Mouse (Mus musculus): ENCODE measurements around the gene Dusp15.

Dusp15 gene

DNA sequence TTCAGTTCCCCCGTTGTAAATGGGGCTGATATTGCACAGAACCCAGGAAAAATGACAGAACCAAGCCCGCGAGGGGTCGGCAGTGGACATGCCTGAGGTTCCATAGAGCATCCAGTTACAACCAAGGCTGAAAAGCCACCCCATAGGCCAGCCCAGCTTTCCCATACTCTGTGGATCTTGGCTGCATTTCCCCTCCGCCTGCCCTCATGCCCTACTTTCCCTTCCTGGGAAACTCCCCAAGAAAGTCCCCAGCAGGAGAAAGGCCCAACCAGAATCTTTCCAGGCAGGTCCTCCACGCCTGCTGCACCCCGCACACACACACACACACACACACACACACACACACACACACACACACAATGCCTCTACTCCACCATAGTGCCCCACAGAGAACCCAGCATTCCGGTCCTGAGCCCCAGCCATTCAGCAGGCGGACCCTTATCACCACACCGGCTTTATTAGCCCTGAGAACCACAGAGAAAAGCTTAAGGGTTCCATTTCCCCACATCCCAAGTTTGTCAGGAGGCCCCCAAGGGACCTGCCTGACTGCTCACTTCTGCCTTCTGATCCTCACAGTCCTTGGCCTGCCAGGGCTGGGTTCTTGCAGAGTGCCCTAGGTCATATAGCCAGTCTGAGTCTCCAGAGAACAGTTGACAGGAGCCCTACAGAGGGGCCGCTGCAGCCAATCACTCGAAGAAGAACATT lies 19.9 kb downstream of the Dusp15 start:
- no peak for DNase-seq (ENCODE audit: low read depth in 2 of 2, low spot score in 2 of 2)

DNA sequence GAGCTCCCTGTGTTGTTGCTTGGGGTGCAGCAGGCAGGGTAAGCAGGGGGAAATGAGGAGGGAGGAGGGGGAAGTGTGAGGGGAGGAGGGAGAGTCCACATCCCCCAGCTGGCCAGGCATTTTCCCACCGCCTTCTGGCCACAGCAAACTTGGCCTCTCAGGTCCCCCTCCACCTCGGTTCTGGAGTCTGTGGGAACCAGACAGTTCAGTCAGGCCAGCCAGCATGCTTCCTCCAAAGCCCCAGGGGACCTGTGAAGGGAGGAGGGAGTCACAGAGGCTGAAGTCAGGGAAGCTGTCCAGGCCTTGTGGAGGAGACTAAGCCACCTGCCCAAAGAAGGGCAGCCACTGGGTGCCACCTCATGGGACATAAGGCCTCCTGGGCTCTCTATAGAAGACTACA lies 21.2 kb downstream of the Dusp15 start:
- no peak for DNase-seq (ENCODE audit: low read depth in 2 of 2, low spot score in 2 of 2)

DNA sequence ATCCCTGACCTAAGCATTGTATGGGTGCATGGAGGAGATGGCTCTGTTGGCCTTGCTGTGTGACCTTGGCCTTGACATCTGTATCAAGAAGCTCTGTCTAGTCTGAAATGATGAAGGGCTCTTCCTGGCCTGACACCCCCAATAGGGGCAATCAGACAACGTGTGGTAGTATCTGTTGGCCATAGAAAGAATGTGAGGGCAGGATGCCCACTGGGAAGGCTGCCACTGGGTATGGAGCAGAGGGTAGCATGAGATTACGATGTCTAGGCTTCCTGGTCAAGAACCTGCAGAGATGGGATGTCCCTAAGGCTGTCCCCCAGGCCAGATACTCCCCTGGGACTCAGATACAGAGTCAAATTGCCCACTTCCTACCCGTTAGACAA lies 22.5 kb downstream of the Dusp15 start:
- no peak for DNase-seq (ENCODE audit: low read depth in 2 of 2, low spot score in 2 of 2)

DNA sequence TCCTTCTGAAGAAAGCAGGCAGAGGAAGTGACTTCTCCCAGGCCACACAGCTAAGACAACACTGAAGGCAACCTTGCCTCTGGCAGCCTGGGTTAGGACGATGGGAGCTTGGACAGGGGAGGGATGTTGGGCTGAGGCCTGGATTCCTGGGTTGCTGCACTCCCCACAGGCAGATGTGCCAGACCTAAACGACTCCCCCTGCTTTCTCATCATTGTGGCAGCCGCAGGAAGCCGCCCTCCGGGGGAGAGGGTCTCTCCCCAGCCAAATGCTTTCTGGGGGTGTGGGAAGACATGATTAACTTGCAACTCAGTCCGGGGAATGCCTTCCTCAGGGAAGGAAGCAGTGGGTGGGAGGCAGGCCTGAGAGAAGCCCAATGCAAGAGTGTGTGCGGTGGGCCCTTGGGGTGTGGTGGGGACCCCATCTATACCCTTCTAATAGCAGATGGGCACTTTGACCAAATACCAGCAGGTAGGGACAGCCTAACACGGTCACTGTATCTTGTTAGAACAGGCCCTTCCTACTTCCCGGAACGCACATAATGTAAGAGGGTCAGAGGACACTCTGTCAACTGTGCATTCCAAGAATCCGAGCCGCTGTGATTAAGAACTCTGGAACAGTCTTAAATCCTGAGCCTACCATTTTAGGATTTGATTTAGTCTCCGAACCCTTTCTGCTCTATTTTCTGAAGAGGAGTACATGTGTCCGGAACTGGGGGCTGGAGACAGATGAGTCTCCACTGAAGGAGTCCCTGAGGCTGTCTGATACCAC lies 23.1 kb downstream of the Dusp15 start:
- DNase-seq (ENCODE audit: low read depth in 2 of 2, low spot score in 2 of 2) = no peak

DNA sequence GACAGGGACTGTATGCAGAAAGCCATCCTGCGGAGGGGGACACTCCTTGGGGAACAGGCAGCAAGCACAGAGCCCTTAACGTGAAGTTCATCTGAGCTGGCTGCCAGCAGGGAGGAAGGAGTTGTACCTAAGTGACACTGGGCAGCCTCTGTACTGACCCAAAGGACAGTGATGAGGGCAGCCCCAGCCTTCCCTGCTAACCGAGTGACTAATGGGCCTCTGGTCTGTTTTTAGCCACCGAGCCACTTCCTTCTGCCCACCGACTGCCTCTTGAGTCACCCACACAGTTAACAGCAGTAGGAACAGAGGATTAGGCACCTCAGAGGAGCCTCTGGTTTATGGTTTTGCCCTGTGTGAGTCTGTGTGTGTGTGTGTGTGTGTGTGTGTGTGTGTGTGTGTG lies 24.1 kb downstream of the Dusp15 start:
- no peak for DNase-seq (ENCODE audit: low read depth in 2 of 2, low spot score in 2 of 2)

DNA sequence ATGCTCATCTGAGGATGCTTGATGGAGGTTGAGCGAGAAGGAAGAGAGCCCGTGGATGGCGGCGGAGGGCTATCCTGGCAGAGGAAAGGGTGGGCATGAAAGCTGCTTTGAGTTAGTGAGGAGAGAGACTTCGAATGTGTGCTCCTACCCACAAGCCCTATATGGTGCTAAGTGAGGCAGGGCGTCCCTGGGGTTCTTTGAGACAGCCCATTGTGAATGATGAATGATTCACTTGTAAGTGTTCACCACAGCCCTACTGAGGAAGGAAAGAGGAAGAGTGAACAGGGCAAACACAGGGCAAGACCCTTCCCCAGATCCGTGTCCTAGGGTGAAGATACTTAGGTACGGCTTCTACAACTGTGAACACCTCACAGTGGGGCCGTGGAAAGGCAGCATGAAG lies 24.6 kb downstream of the Dusp15 start:
- DNase-seq (ENCODE audit: low read depth in 2 of 2, low spot score in 2 of 2) = no peak

DNA sequence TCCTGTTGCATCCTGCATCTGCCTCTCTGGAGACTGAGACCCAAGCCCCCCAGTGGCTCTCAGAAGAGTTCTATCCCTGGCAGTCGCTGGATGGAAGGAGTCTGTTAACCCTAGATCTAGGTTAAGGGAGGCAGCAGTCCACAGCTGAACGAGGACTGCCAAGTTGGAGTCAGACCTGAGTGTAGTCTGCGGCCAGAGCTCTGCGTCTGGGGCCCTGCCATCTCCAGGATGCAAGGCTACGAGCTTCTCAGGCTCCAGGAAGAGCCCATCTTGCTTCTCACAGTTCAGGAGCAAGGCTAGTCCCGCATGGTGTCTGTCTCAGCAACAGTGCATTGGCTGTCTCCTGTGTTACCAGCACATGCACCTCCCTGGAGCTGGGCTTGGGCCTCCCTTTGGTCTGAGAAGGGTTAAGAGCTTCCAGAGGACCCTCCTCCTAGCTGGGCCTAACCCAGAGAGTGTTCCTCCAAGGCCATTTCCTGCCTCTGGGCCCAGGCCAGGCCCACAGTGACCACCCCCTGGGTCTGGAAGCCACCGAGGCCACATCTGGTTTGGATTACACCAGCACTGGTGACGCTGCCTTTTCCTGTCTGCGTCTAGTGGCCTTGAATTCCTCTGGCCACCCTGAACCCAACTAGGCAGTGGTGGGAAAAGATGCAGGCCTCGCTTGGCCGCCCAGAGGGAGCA lies 26.2 kb downstream of the Dusp15 start:
- no peak for DNase-seq (ENCODE audit: low read depth in 2 of 2, low spot score in 2 of 2)

DNA sequence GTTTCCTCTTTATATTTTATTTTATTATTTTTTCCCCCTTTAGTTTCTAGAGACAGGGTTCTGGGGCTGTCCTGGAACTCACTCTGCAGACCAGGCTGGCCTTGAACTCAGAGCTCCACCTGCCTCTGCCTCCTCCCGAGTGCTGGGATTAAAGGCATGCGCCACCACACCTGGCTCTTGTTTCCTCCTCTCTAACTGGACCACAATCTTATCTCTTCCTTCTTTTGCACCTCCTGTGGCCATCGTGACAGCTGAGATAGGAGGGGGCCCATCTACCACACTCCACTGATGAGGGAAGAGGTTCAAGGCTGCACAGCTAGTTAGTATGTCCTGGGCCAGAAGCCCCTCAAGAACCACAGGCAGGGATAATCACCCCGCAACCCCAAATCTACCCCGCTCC lies 27.0 kb downstream of the Dusp15 start:
- no peak for DNase-seq (ENCODE audit: low read depth in 2 of 2, low spot score in 2 of 2)

DNA sequence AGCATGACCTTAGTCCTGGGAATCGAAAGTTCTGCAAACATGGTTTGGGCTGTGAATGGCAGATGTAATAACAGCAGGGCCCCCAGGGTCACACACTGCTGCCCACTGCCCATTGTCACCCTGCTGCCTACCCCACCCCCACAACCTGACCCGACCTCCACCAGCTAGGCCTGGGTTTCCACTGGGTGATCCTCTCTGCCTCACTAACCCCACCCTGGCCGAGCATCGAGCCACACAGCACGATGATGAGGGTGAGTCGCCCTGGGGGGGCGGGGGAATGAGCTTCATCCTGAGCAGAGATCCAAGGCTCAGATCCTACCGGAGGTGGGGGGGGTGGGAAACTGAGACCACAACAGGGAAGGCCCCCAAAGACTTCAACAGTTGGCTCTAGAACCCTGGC lies 27.4 kb downstream of the Dusp15 start:
- no peak for DNase-seq (ENCODE audit: low read depth in 2 of 2, low spot score in 2 of 2)

DNA sequence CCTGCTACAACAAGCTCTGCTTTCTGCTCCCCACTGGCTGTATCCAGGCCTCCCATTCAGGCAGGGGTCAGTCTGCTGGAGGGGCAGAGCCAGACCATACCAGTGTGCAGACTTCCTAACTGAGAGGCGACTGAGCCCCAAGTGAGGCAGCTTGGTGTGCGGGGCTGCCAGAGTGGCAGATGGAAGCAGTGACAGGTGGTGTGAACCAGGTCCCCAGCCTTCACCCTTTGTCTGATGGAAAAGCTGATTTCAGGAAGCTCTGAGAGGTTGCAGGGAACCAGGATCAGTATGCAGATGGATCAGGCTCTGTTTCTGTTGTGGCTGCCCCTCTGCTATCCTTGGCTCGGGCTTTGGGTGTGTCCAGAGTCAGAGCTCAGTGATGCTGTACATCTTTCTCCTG lies 27.9 kb downstream of the Dusp15 start:
- DNase-seq (ENCODE audit: low read depth in 2 of 2, low spot score in 2 of 2) = no peak

DNA sequence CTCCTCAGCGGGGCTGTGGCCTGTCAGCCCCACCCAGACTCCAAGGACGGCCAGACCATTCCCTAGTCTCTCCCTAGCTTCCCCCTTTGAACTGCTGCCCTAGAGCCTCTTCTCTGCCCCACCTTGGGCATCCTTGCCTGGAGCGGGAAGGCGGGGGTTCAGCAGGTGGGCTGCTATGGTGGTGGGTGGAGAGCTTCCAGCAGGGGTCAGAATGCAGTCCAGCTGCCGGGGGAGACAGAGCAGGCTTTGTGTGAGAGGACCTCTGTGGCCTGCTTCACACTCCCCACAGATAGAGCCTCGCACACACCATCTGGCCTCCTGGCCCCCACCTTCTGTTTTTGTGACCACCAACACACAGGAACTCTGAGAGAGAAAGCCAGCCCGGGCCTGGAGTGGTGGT lies 29.1 kb downstream of the Dusp15 start:
- DNase-seq (ENCODE audit: low read depth in 2 of 2, low spot score in 2 of 2) = no peak

DNA sequence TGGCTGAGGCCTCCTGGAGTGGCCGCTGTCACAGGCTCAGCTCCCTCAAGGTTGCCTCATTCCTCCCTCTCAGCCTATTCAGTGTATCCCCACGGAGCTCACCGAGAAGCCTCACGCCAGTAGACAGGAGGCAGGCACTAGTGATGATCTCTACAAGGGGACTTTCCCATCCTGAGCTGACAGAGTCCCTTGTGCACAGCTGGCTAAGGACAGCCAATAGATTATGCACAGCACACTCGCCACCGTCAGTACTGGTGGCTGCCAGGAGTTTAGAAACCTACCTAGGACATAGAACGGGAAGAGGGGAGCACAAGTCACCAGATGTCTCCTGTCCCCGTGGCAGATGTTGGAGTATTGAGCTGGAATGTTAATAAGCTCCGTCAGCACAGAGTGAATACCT lies 33.8 kb downstream of the Dusp15 start:
- no peak for DNase-seq (ENCODE audit: low read depth in 2 of 2, low spot score in 2 of 2)

DNA sequence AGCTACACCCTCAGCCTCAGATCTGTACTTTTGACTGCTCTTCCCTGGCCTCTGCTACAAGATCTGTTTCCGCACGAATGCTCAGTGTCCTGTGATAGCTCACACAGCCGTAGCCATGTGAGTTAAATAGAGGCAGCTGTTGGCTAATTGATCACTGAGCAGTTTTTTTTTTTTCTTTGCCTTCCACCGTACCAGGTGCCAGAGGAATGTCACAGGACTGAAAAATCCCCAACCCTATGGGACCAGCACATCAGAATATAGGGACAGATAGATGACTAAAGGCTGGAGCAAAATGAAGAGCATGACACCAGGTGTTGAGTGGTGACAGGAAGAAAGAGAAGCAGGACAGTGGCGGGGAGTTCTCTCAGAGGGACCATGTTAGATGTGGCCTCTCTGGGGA lies 35.4 kb downstream of the Dusp15 start:
- no peak for DNase-seq (ENCODE audit: low read depth in 2 of 2, low spot score in 2 of 2)

DNA sequence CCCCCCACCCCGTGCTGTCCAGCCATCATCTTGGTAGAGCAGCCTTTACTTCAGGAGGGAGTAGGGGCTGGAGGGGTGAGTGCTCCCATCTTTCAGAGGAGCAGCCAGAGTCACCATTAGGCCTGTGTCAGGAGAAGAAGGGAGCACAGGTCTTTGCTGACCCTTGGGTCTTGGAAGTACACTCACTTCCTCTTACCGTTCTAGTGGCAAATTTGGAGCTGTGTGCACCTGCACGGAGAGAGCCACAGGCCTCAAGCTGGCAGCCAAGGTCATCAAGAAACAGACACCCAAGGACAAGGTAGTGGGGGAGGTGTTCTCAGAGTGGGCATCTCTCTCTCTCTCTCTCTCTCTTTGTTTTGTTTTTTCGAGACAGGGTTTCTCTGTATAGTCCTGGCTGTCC lies 36.0 kb downstream of the Dusp15 start:
- no peak for DNase-seq (ENCODE audit: low read depth in 2 of 2, low spot score in 2 of 2)

DNA sequence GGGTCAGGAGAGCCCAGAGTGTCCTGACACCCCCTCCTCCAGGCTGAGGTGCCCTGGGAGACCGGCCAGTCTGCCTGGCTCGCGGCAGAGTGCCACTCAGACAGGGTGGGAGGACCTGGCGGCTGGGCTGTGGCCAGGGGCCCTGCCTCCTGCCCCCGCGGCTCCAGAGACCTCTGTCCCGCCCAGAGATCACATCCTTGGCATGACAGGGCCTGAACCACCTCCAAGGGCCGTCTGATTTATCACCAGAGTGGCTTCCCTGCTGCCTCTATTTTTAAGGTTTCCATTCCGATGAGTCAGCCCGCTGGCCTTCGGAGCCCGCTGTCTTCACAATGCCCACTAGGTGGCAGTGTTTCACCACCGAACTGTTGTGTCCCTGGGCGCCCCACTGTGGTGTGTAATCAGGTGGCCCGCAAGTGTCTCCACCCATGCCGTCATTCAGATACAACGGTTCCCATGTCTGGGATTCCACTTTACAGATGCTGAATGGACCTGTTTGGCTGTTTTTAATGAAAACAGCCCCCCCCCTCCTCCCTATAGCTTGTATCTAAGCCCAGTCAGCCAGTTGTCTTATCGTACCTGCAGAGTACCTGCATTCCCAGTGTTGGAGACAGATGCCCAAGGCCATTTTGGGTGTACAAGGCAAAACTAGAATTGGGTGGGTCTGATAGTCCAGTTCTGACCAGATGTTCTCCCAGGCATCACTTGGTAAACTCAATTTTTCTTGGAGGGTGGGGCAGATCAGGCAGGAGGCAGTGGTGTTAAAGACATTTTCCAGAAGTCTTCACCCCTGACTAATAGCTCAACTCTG lies 37.0 kb downstream of the Dusp15 start:
- DNase-seq (ENCODE audit: low read depth in 2 of 2, low spot score in 2 of 2) = peak; percentile 63 to 78

DNA sequence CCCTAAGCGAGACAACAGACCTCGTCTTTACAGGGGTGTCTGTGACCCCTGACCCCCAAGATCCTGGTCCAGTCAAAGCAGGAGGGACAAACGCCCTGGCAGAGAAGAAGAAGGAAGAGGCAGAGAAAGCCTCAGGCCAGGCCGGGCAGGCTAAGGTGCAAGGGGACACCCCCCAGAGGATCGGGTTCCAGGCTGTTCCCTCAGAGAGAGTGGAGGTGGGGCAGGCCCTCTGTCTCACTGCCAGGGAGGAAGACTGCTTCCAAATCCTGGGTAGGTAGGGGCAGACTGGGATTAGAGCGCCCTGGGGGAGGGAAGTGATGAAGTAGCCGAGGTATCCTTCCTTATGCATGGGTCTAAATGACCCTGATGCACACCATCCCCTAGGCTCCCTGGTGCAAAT lies 38.0 kb downstream of the Dusp15 start:
- no peak for DNase-seq (ENCODE audit: low read depth in 2 of 2, low spot score in 2 of 2)

DNA sequence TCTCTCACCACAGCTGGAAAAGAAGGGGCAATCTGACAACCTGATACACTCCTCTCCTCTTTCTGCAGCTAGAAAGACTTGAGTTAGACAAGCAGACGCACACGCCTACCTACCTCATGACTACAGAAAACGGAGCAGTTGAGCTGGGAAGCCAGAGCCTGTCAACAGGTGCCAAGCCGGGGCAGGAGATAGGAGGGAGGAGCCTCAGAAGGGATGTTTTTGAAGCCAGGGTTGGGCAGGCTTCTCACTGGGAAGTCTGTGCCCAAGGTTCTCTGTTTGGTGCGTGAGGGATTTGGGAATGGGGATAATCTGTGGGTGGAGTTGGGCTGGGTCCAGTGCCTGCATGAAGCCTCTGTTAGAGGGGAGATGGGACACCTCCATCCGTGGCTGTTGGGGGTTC lies 40.1 kb downstream of the Dusp15 start:
- DNase-seq (ENCODE audit: low read depth in 2 of 2, low spot score in 2 of 2) = no peak

DNA sequence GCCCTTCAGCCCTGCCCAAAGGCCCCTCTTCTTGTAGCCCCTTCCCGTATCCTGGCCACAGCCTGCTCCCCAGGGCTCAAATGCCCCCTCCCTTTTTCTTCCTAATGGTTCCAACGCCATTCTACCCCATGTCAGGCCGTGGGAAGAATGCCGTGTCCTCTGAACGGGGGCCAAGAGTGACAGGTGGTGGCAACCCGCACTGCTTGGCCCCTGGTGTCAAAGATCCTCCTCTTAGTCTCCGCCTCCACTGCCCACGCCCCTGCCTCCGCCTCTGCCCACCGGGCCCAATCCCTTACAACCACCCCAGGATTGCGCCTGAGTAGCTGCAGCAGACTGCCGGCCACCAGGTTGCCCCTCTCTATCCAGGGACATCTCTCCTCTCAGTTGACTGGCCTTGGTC lies 40.5 kb downstream of the Dusp15 start, which contains the start of gene Mylk2:
Mylk2 (plus strand) TSS at position 322 of the 400 bp plus-strand sequence.
- no peak for DNase-seq (ENCODE audit: low read depth in 2 of 2, low spot score in 2 of 2)

DNA sequence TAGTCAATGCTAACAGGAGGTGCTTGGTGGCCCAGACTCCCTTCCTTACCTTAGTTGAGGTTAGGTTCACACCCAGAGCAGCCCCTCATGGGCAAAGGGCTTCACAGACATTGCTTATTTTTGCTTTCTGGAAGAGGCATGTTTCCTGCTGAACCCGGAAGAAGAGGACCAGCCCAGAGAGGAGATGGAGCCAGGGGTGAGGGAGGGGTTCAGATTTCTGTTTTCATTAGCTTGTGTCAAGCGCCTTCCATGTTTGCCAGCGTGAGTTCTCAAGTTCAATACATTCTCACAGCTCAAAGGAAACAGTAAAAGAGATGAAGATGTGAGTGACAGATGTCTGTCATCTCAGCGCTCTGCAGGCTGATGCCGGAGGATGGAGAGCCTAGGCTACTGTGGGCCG lies 41.6 kb downstream of the Dusp15 start:
- DNase-seq (ENCODE audit: low read depth in 2 of 2, low spot score in 2 of 2) = no peak

DNA sequence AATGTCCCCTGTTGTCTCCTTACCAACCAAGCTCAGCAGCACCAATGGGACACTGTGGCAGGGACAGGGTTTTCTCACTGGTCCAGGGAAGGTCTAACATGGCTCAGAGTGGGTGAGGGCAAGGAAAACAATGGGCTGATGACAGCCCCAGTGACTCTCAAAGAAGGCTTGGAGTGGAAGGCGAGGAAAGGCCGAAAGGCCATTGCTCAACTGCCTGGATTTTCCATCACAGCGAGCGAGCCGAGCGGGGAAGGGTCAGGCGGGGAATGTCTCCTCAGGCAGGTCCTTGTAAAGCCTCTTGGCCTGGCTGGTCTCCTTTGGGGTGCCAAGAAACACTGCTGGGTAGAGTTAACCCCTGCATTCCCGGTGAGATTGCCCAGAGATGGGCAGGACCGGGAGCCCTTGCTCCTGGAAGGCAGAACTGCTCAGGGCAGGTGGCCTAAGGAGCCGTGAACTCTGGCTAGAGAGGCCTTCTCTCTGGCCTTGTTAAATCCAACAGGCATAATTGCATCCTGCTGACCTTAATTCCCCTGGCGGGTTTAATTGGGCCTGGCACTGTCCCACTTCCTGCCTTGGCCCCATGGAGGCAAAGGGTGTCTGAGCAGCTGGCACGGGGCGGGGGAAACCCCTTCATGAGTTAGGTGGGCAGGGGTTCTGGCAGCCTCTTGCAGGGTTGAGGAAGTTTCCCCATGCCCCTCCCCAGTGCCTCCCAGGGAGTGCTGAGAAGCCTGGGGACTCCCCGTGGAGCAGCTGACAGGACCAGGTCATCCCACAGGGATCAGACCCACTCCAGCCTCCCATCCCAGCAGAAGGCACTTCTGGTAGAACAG lies 44.2 kb downstream of the Dusp15 start:
- no peak for DNase-seq (ENCODE audit: low read depth in 2 of 2, low spot score in 2 of 2)
